Mouse (Mus musculus) hematopoietic stem cell, adult 5-6 weeks (primary cell): ENCODE measurements around the gene Cd36. TPM values are rescaled to one million over a fixed set of nuclear protein-coding genes. Genes with fewer than 3 reads are reported as not detected.

Experiments
- total RNA-seq: library from RNA; stranded (forward); fragments of 172-1452, 232-1000 nt; gene quantifications from 2 replicates; pipeline ENCODE4 v1.2.3, GENCODE M21; 2017

Gene Cd36
- total RNA-seq, 1 experiment from 2014 or later, result 3.9 TPM

Other genes with a start within 250 kb of the Cd36 start
- gene Gnat3, start 73.7 kb upstream of the Cd36 start, total RNA-seq, result not detected in 2 replicates